Mouse (Mus musculus) CH12.LX (cell line): Measurements from ENCODE around the gene Tbx1. TPM values are rescaled to one million over a fixed set of nuclear protein-coding genes. Genes with fewer than 3 reads are reported as not detected.
A peak's percentile ranks its signal among the peaks of the same experiment; 100 is the strongest.

Experiments
- DNase-seq: peaks from one replicate; pipeline ENCODE4 v3.0.0-alpha.2; 2013; ENCODE audit errors: extremely low read depth
- H3K27ac ChIP-seq: 2 replicates; pipeline ENCODE4 v1.5.1; 2012; ENCODE audit warnings: low read depth, mild to moderate bottlenecking, control low read depth, moderate library complexity; ENCODE audit not compliant: insufficient read depth
- H3K27me3 ChIP-seq: replicated peaks from 2 replicates; pipeline ENCODE3; 2012; ENCODE audit warnings: inconsistent platforms
- H3K36me3 ChIP-seq, 2 experiments: replicated peaks in 1 of 2; 2 replicates each; pipeline versions ENCODE3 to v1.6.1; 2012; ENCODE audit warnings: inconsistent platforms in 1 of 2, low read length in 1 of 2, mild to moderate bottlenecking in 1 of 2, mixed read lengths in 1 of 2, moderate library complexity in 1 of 2; ENCODE audit not compliant: control insufficient read depth in 1 of 2, insufficient read depth in 1 of 2
- H3K4me1 ChIP-seq, 2 experiments: 2 replicates each; pipeline ENCODE4 v1.6.1; 2012; ENCODE audit warnings: inconsistent platforms in 1 of 2, moderate library complexity in 1 of 2; ENCODE audit not compliant: insufficient read depth in 2 of 2, control insufficient read depth in 1 of 2
- H3K4me2 ChIP-seq: 2 replicates; pipeline ENCODE4 v1.6.1; 2012; ENCODE audit warnings: low read depth, mild to moderate bottlenecking, control low read depth; ENCODE audit not compliant: poor library complexity, insufficient read depth, severe bottlenecking
- H3K4me3 ChIP-seq, 3 experiments: fragments of 150-350 bp in 1 of 3; sonication (generic) in 1 of 3; replicated peaks in 1 of 3; 2 replicates each; pipeline versions ENCODE3 to v1.5.1; 2011 to 2012; ENCODE audit warnings: low read depth in 2 of 3, low read length in 2 of 3, mild to moderate bottlenecking in 2 of 3, moderate library complexity in 2 of 3, control low read depth in 1 of 3, improper control_type of control experiment in 1 of 3, inconsistent platforms in 1 of 3, mixed read lengths in 1 of 3; ENCODE audit not compliant: poor library complexity in 1 of 3
- H3K79me2 ChIP-seq: replicated peaks from 2 replicates; pipeline ENCODE4 v1.6.1; 2012; ENCODE audit warnings: mild to moderate bottlenecking, moderate library complexity; ENCODE audit not compliant: control insufficient read depth, poor library complexity, insufficient read depth, severe bottlenecking; ENCODE audit errors: extremely low read depth
- H3K9ac ChIP-seq: 2 replicates; pipeline ENCODE4 v1.6.1; 2012; ENCODE audit warnings: low read depth, mild to moderate bottlenecking, control low read depth, moderate library complexity; ENCODE audit not compliant: insufficient read depth
- H3K9me3 ChIP-seq: replicated peaks from 2 replicates; pipeline ENCODE3; 2012; ENCODE audit warnings: low read length, inconsistent platforms, mixed read lengths
- BHLHE40 ChIP-seq: IDR thresholded peaks from 2 replicates; pipeline ENCODE4 v1.6.1; 2011; ENCODE audit warnings: mild to moderate bottlenecking, low read depth, low read length, improper control_type of control experiment
- CHD2 ChIP-seq: IDR thresholded peaks from 2 replicates; pipeline ENCODE4 v1.6.1; 2011; ENCODE audit warnings: low read length, improper control_type of control experiment
- CTCF ChIP-seq, 2 experiments: IDR thresholded peaks in 1 of 2; conservative IDR thresholded peaks in 1 of 2; 2 replicates each; pipeline ENCODE4 v1.5.1; 2011 to 2012; ENCODE audit warnings: low read depth in 2 of 2, low read length in 2 of 2, improper control_type of control experiment in 1 of 2, inconsistent platforms in 1 of 2, mild to moderate bottlenecking in 1 of 2, moderate library complexity in 1 of 2
- E2F4 ChIP-seq: IDR thresholded peaks from 2 replicates; pipeline ENCODE4 v1.6.1; 2011; ENCODE audit warnings: low read depth, low read length, improper control_type of control experiment; ENCODE audit not compliant: insufficient replicate concordance
- ELF1 ChIP-seq: IDR thresholded peaks from 2 replicates; pipeline ENCODE4 v1.6.1; 2014; ENCODE audit warnings: low read depth, mild to moderate bottlenecking, inconsistent platforms, low read length, improper control_type of control experiment
- EP300 ChIP-seq: IDR thresholded peaks from 2 replicates; pipeline ENCODE4 v1.6.1; 2011; ENCODE audit warnings: low read length, improper control_type of control experiment
- ETS1 ChIP-seq: conservative IDR thresholded peaks from 2 replicates; pipeline ENCODE4 v1.6.1; 2012; ENCODE audit warnings: low read depth, mild to moderate bottlenecking, inconsistent platforms, low read length, improper control_type of control experiment, moderate library complexity
- HCFC1 ChIP-seq: IDR thresholded peaks from 2 replicates; pipeline ENCODE4 v1.6.1; 2012; ENCODE audit warnings: low read depth, mild to moderate bottlenecking, inconsistent platforms, low read length, improper control_type of control experiment
- IRF4 ChIP-seq: IDR thresholded peaks from 2 replicates; pipeline ENCODE4 v1.6.1; 2014; ENCODE audit warnings: low read depth, mild to moderate bottlenecking, inconsistent platforms, low read length, improper control_type of control experiment
- JUN ChIP-seq: IDR thresholded peaks from 2 replicates; pipeline ENCODE4 v1.6.1; 2011; ENCODE audit warnings: low read depth, mild to moderate bottlenecking, low read length, improper control_type of control experiment, moderate library complexity; ENCODE audit not compliant: insufficient read depth
- JUND ChIP-seq: conservative IDR thresholded peaks from 2 replicates; pipeline ENCODE4 v1.6.1; 2011; ENCODE audit warnings: low read depth, low read length, improper control_type of control experiment
- KAT2A ChIP-seq: IDR thresholded peaks from 2 replicates; pipeline ENCODE4 v1.6.1; 2012; ENCODE audit warnings: low read length, improper control_type of control experiment, inconsistent platforms; ENCODE audit not compliant: insufficient replicate concordance
- MAFK ChIP-seq: IDR thresholded peaks from 2 replicates; pipeline ENCODE4 v1.6.1; 2011; ENCODE audit warnings: low read length, improper control_type of control experiment; ENCODE audit not compliant: insufficient replicate concordance
- MEF2A ChIP-seq: IDR thresholded peaks from 2 replicates; pipeline ENCODE4 v1.6.1; 2014; ENCODE audit warnings: low read depth, mild to moderate bottlenecking, inconsistent platforms, low read length, improper control_type of control experiment, borderline replicate concordance
- MXI1 ChIP-seq: IDR thresholded peaks from 2 replicates; pipeline ENCODE4 v1.6.1; 2011; ENCODE audit warnings: mild to moderate bottlenecking, low read depth, low read length, improper control_type of control experiment
- NRF1 ChIP-seq: IDR thresholded peaks from 2 replicates; pipeline ENCODE4 v1.6.1; 2014; ENCODE audit warnings: low read depth, mild to moderate bottlenecking, inconsistent platforms, low read length, improper control_type of control experiment, moderate library complexity
- PAX5 ChIP-seq: IDR thresholded peaks from 2 replicates; pipeline ENCODE4 v1.6.1; 2012; ENCODE audit warnings: low read length, inconsistent platforms, mixed read lengths
- POLR2A ChIP-seq: IDR thresholded peaks from 2 replicates; pipeline ENCODE4 v1.6.1; 2011; ENCODE audit warnings: low read depth, mild to moderate bottlenecking, improper control_type of control experiment, low read length
- RAD21 ChIP-seq: IDR thresholded peaks from 2 replicates; pipeline ENCODE4 v1.6.1; 2011; ENCODE audit warnings: low read depth, mild to moderate bottlenecking, low read length, improper control_type of control experiment, moderate library complexity
- RCOR1 ChIP-seq: conservative IDR thresholded peaks from 2 replicates; pipeline ENCODE4 v1.6.1; 2012; ENCODE audit warnings: low read depth, mild to moderate bottlenecking, inconsistent platforms, low read length, improper control_type of control experiment
- SIN3A ChIP-seq: IDR thresholded peaks from 2 replicates; pipeline ENCODE4 v1.6.1; 2012; ENCODE audit warnings: low read length, improper control_type of control experiment, inconsistent platforms
- SMC3 ChIP-seq: IDR thresholded peaks from 2 replicates; pipeline ENCODE4 v1.6.1; 2011; ENCODE audit warnings: low read depth, low read length, improper control_type of control experiment
- TBP ChIP-seq: conservative IDR thresholded peaks from 2 replicates; pipeline ENCODE4 v1.6.1; 2011; ENCODE audit warnings: low read depth, low read length, improper control_type of control experiment
- TCF12 ChIP-seq: IDR thresholded peaks from 2 replicates; pipeline ENCODE4 v1.6.1; 2014; ENCODE audit warnings: low read depth, mild to moderate bottlenecking, inconsistent platforms, low read length, improper control_type of control experiment
- UBTF ChIP-seq: IDR thresholded peaks from 2 replicates; pipeline ENCODE4 v1.6.1; 2012; ENCODE audit warnings: low read depth, mild to moderate bottlenecking, inconsistent platforms, low read length, improper control_type of control experiment, moderate library complexity
- USF1 ChIP-seq: IDR thresholded peaks from 2 replicates; pipeline ENCODE4 v1.6.1; 2014; ENCODE audit warnings: low read depth, mild to moderate bottlenecking, inconsistent platforms, low read length, improper control_type of control experiment
- USF2 ChIP-seq: conservative IDR thresholded peaks from 2 replicates; pipeline ENCODE4 v1.6.1; 2011; ENCODE audit warnings: low read depth, low read length, improper control_type of control experiment
- ZC3H11A ChIP-seq: IDR thresholded peaks from 2 replicates; pipeline ENCODE4 v1.6.1; 2012; ENCODE audit warnings: low read depth, mild to moderate bottlenecking, inconsistent platforms, low read length, improper control_type of control experiment
- ZKSCAN1 ChIP-seq: IDR thresholded peaks from 2 replicates; pipeline ENCODE4 v1.6.1; 2012; ENCODE audit warnings: low read depth, inconsistent platforms, low read length, improper control_type of control experiment, borderline replicate concordance
- ZMIZ1 ChIP-seq: IDR thresholded peaks from 2 replicates; pipeline ENCODE4 v1.6.1; 2012; ENCODE audit warnings: low read depth, mild to moderate bottlenecking, inconsistent platforms, low read length, improper control_type of control experiment
- dilution Hi-C: fragments of 300-500 bp; cut with MboI; formaldehyde crosslinking; loops from 2 replicates; pipeline ENCODE4 v1.14.3; 2020; ENCODE audit warnings: low sequenced_read_pairs; ENCODE audit not compliant: extremely low pct_unique_long_range_greater_than_20kb, extremely low pct_ligation_motif_present
- in situ Hi-C: fragments of 300-500 bp; cut with MboI; formaldehyde crosslinking; loops from 3 replicates; pipeline ENCODE4 v1.14.3; 2019; ENCODE audit warnings: low sequenced_read_pairs, low pct_ligation_motif_present, low pct_unique_long_range_greater_than_20kb, mixed read lengths
- polyA plus RNA-seq: library from polyadenylated mRNA; unstranded; fragments of >175 nt; gene quantifications from 2 replicates; pipeline ENCODE4 v1.2.1, GENCODE M21; 2012; ENCODE audit warnings: low read depth; ENCODE audit not compliant: insufficient read length
- total RNA-seq, 2 experiments: library from RNA; depleted of rRNA; stranded (reverse); fragments of 300-350 nt in 1 of 2; fragments of >200 nt in 1 of 2; gene quantifications; 2 replicates each; pipeline ENCODE4 v1.2.3; 2012 to 2014

The Tbx1 gene
- total and polyA plus RNA-seq, 3 experiments: 0.04 TPM; not detected in 2

DNA sequence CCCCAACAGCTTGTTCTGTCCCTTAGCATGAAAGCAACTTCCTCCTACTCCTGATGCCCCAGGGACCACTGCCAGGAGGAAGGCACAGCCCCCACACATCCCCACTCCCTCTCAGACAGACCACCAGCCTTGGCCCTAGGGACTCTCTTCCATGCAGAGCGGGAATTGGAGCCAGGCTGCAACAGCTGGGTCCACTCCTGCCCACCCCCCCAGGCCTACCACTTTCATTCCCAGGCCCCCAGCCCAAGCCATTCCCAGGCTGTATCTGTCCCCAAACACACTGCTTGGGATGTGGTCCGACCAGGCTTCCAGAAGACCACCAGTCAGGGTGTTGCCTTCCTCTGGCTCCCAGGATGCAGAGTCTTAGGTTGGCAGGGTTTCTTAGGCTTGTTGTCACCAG, 18.6 kb upstream of the Tbx1 start:
- DNase-seq: no peak
- no peak overlapping the region for H3K27ac ChIP-seq
- no peaks in the 10 kb centered on the region for H3K36me3 ChIP-seq
- in situ Hi-C loops: no loop called here
- peaks cover 8 to 29% of the 10 kb centered on the region in 2 experiments for H3K4me1 ChIP-seq
- no peak for TF ChIP-seq CHD2
- TF ChIP-seq TCF12: no peak
- TF ChIP-seq ZC3H11A: no peak
- TF ChIP-seq KAT2A: no peak
- no peak for TF ChIP-seq ELF1
- no peak for TF ChIP-seq SMC3
- TF ChIP-seq E2F4: no peak
- no peak for TF ChIP-seq IRF4
- TF ChIP-seq NRF1: no peak
- TF ChIP-seq BHLHE40: no peak
- TF ChIP-seq ZKSCAN1: no peak
- no peak for TF ChIP-seq UBTF
- no peak for TF ChIP-seq JUND
- TF ChIP-seq POLR2A: no peak
- TF ChIP-seq SIN3A: no peak
- no peak for TF ChIP-seq TBP
- TF ChIP-seq CTCF (conservative IDR thresholded peaks at IDR 0.05 in 1 of 2, IDR thresholded peaks at IDR 0.05 in 1 of 2; ENCODE audit: low read depth in 2 of 2, low read length in 2 of 2): no peak
- TF ChIP-seq RCOR1: no peak
- no peak overlapping the region for H3K4me2 ChIP-seq
- dilution Hi-C loops: no loop called here
- peaks cover 32% of the 10 kb centered on the region for H3K27me3 ChIP-seq
- H3K9ac ChIP-seq: no peak overlapping the region
- no peaks in the 10 kb centered on the region for H3K79me2 ChIP-seq
- H3K4me3 ChIP-seq: no peak overlapping the region
- no peaks in the 10 kb centered on the region for H3K9me3 ChIP-seq

DNA sequence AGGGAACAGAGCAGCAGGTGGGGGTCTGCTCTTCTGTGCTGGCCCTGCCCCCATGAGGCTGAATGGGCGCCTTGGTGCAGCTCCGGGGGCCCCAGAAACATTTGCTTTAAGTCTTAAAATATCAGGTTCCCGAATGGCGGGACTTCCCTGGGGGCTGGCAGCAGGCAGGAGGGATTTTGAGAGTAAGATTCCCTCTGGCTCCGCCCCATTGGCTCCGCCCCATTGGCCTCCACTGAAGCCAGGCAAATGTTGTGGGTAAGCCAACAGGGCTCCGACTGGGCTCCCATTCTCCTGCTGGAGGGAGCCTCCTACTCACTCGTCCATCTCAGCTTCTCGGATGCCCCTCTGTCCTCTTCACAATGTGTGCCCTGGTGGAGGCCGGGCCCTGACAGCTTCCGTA, 17.8 kb upstream of the Tbx1 start:
- Histone ChIP-seq H3K36me3 (no peaks in the 10 kb centered on the region), H3K4me2 (peak overlapping the region; percentile 39; the same call in 1 of the 2 replicates), H3K9me3 (no peaks in the 10 kb centered on the region)
- in situ Hi-C loops: no loop called here
- TF ChIP-seq MXI1: no peak
- TF ChIP-seq MAFK: no peak
- TF ChIP-seq E2F4: no peak
- no peak for TF ChIP-seq ZC3H11A
- TF ChIP-seq RAD21: no peak
- TF ChIP-seq EP300: no peak
- no peak for TF ChIP-seq CTCF (conservative IDR thresholded peaks at IDR 0.05 in 1 of 2, IDR thresholded peaks at IDR 0.05 in 1 of 2; ENCODE audit: low read depth in 2 of 2, low read length in 2 of 2)
- TF ChIP-seq USF2: no peak
- TF ChIP-seq USF1: no peak
- no peak for TF ChIP-seq PAX5
- no peak for TF ChIP-seq MEF2A
- no peak for TF ChIP-seq JUN
- TF ChIP-seq ETS1: no peak
- TF ChIP-seq RCOR1: no peak
- TF ChIP-seq BHLHE40: no peak
- TF ChIP-seq IRF4: no peak; the same call in 1 of the 2 replicates
- TF ChIP-seq ZMIZ1: no peak
- TF ChIP-seq ZKSCAN1: no peak
- no peak for TF ChIP-seq HCFC1
- TF ChIP-seq CHD2: no peak
- TF ChIP-seq, all 38 proteins: peak for 0
- Histone ChIP-seq H3K4me1 (peaks cover 8 to 29% of the 10 kb centered on the region in 2 experiments), H3K9ac (no peak overlapping the region), H3K27ac (no peak overlapping the region), H3K4me3 (no peak overlapping the region), H3K27me3 (peaks cover 24% of the 10 kb centered on the region), H3K79me2 (no peaks in the 10 kb centered on the region)
- dilution Hi-C loops: no loop called here
- peak; percentile 60 for DNase-seq
